Mouse (Mus musculus) retina, adult 2 months (tissue): ENCODE measurements around the gene Gcc1.

Experiments used
- DNase-seq: peaks from one replicate; pipeline ENCODE4 v3.0.0-alpha.2; 2012; ENCODE audit warnings: low read depth, low spot score

Gcc1 gene

GRCm38 (mm10) chr6:28422651-28423290 is 5.4 kb downstream of the Gcc1 start:
- DNase-seq, result no peak

- DNase-seq, result peak; percentile 89
These were observed 6.7 kb downstream of the Gcc1 start for GRCm38 (mm10) chr6:28421469-28422000.

GRCm38 (mm10) chr6:28420865-28421264 is 7.3 kb downstream of the Gcc1 start:
- DNase-seq, result no peak

GRCm38 (mm10) chr6:28420361-28420760 is 7.8 kb downstream of the Gcc1 start:
- DNase-seq, result no peak

- DNase-seq, result no peak
These were observed 8.5 kb downstream of the Gcc1 start for GRCm38 (mm10) chr6:28419673-28420072.

- DNase-seq, result no peak
These were observed 9.7 kb downstream of the Gcc1 start for GRCm38 (mm10) chr6:28418449-28418848.

GRCm38 (mm10) chr6:28416981-28417380 is 11.2 kb downstream of the Gcc1 start:
- no peak for DNase-seq

- no peak for DNase-seq
These were observed 17.0 kb downstream of the Gcc1 start for GRCm38 (mm10) chr6:28411236-28411635.

GRCm38 (mm10) chr6:28410053-28410452 is 18.1 kb downstream of the Gcc1 start:
- DNase-seq, result no peak

GRCm38 (mm10) chr6:28399791-28400190 is 28.4 kb downstream of the Gcc1 start:
- DNase-seq, result no peak

- DNase-seq, result no peak
These were observed 29.5 kb downstream of the Gcc1 start for GRCm38 (mm10) chr6:28398726-28399125.

GRCm38 (mm10) chr6:28397681-28398203 is 30.4 kb downstream of the Gcc1 start, which contains the start of gene Zfp800:
Gene Zfp800, minus strand, starts transcription at chr6:28398005.
- DNase-seq, result no peak

- no peak for DNase-seq
These were observed 31.2 kb downstream of the Gcc1 start for GRCm38 (mm10) chr6:28396853-28397457.

- no peak for DNase-seq
These were observed 31.9 kb downstream of the Gcc1 start for GRCm38 (mm10) chr6:28396051-28396852.

GRCm38 (mm10) chr6:28389038-28389437 is 39.2 kb downstream of the Gcc1 start:
- no peak for DNase-seq

GRCm38 (mm10) chr6:28385169-28385568 is 43.0 kb downstream of the Gcc1 start:
- no peak for DNase-seq

GRCm38 (mm10) chr6:28381983-28382382 is 46.2 kb downstream of the Gcc1 start:
- no peak for DNase-seq

- DNase-seq, result no peak
These were observed 58.1 kb downstream of the Gcc1 start for GRCm38 (mm10) chr6:28369966-28370683.

GRCm38 (mm10) chr6:28367575-28367974 is 60.6 kb downstream of the Gcc1 start:
- no peak for DNase-seq
